Mouse (Mus musculus) cerebellum, postnatal 25 days (tissue): Measurements from ENCODE around the gene Ldlrad1.

Source experiments
- DNase-seq, 2 experiments: peaks; one replicate each; pipeline ENCODE4 v3.0.0; 2021; ENCODE audit warnings: mixed read lengths in 2 of 2

Ldlrad1 gene

DNA sequence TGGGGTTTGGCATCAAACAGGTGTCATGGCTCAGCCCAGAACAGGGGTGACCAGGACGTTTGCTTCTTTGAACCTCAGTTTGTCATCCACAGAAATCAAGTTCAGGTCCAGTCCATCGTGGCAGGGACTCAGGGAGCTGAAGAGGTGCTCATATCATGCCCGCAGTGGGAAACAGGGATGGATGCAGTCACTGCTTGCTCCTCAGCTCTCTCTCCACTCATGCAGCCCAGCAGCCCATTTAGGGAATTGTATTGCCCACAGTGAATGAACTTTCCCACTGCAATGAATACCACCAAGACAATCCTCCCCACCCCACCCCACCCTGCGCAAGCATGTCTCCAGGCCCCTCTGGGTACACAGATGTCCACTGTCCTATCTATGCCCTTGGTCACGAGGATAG lies 3.0 kb downstream of the Ldlrad1 start:
- no peak for DNase-seq

DNA sequence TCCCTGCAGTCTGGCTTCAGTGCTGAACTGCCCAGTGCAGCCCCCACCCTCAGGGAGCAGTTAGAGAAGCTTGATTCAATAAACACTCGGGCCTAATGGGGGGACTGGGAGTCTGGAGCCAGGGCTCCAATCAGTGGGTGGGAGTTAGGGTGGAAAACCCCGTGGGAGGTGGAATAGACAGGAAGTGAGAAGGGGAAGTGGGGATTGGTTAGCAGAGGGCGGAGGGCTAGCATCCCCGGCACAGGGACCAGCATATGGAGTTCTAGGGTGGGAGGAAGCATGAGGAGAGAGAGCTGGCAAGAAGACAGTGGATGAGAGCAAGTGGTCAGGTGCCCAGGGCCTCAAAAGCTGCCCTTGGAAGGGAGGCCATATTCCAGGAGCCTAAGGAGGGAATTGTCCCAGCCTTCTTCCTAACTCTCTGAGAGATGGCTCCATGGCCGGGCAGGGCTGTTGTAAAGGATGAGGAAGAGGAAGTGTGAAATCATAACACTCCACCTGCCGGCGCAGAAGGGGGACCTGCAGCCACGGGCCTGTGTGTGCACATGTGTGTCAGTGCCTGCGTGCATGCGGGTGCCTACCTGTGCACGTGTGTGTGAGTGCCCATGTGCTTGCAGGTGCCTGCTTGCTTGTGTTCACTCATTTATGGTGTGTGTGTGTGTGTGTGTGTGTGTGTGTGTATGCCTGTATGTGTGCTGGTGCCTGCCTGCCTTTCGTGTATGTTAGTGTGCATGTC lies 4.5 kb downstream of the Ldlrad1 start:
- DNase-seq, result no peak

GRCm38 (mm10) chr4:107217574-107217973 lies 8.6 kb downstream of the Ldlrad1 start:
- DNase-seq, result no peak

- peak; percentile 36 to 40 for DNase-seq
Measured at GRCm38 (mm10) chr4:107221524-107221923, 12.5 kb downstream of the Ldlrad1 start.

DNA sequence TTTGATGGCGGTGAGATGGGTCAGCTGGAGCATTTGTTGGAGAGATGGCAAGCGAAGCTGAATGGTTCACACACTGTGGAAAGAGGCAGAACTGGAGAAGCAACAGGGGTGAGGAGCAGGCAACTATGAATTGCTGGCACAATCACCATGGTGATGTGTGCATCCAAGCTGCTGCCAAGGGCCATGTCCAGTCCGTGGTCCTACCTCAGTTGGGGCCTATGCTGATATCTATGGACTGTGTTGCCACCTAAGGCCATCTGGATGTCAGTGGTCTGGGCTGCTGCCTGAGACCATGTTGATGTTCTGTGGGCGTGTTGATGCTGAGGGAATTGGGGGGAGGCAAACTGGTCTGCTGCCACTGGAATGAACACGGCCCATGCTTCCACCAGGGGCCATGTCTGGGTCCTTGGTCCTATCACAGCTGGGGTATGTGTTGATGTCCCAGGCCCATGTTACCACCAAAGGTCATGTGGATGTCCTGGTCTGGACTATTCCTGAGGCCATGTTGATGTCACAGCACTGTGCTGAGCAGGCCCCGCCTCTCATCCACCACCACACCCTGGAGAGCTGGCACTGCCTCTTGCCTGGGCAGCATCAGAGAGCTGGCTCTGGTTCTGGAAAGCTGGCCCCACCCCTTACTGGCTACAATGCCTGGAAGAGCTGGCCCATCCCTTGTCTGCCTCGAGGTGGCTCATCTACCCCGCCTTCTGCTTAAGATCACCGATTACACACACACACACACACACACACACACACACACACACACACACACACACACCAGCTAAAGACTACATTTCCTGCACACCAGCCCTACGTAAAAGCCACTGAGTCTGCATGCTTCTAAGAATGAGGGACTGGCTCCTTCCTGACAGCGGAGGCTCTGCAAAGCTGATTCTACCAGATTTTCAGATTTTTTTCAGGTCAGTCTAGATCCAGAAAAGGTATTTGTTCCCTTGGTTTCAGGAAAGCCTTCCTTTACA lies 14.5 kb downstream of the Ldlrad1 start:
- DNase-seq, result peak; percentile 62 to 72

- DNase-seq, result no peak
Measured at GRCm38 (mm10) chr4:107226313-107226712, 17.3 kb downstream of the Ldlrad1 start.

DNA sequence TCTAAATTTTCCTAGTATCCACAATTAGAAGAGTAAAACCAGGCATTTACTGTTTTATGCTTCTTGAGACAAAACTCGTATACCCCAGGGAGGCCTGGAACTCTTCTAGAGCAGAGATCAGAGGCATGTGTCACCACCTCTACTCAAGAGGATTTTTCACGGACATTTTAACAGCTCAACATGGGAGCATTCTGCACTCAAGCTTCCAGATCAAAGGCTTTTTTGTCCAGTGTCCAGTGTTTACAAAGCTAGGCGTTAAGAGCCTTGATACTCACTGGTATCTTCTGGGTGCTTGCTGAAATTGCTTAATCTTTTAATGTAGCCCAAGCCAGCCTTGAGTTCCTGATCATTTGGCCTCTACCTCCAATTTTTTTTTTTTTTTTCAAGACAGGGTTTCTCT lies 23.2 kb downstream of the Ldlrad1 start:
- DNase-seq, result no peak

DNA sequence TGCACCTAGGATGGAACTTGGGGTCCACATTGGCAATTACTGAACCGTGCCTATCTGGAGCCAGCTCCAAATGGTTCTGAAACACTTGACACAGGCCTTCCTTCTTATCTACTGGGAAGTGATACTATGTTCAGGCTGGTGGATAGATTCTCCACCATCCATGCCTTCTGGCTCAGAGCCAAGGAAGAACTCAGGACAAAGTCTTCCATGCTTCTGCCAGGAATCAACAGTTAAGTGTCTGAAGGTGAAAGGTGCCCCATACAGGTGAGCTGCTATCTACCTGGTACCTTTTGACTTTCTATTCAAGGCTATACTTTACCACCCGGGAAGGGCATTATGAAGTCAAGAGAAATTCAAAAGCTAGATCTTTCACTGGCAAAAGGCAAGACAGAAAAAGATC lies 29.3 kb downstream of the Ldlrad1 start:
- DNase-seq, result no peak

- DNase-seq, result no peak
Measured at GRCm38 (mm10) chr4:107240196-107240595, 31.2 kb downstream of the Ldlrad1 start.

DNA sequence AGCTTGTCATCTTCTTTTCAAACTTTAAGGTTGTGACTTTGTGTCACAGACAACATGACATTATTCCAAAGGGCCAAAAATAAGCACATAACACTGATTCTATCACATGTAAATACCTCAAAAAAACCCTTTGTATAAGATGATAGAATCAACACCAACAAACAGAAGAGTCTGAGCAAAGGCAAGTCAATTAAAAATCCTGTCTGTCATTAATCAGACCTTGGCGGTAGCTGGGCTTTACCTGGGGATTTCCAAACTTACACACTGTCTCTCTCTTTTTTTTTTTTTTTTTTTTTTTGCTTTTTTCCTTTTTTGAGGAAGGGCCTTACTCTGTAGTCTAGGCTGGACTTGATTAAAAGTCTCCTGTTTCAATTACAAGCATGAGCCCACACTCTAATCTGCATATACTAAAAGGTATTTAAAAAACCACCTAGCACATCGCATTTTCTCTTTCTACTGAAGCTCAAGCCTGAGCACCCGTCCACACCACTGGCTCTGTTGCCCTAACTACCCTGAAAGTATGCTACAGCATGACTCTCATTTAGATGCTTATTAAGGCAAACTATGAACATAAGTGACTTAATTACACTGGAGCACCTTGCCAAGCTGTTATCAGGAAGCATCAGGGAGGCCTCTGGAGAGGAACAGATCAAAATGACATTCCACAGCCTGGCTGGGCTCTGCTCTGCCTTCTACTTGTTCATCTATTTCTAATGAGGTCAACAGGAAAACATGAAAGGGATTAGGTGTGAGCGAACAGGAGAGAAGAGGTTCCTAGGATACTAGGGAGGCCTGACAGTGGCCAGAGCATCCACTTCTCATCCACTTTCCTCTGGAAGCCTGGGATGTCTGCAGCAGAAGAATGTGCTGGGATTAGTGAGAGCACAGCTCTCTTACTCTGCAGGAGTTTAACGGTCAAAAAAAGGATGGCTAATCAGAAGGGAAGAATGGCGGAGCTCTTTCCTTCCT lies 34.7 kb downstream of the Ldlrad1 start:
- no peak for DNase-seq

- no peak for DNase-seq
Measured at GRCm38 (mm10) chr4:107245368-107245767, 36.4 kb downstream of the Ldlrad1 start.

- DNase-seq, result no peak
Measured at GRCm38 (mm10) chr4:107246040-107246439, 37.1 kb downstream of the Ldlrad1 start.

DNA sequence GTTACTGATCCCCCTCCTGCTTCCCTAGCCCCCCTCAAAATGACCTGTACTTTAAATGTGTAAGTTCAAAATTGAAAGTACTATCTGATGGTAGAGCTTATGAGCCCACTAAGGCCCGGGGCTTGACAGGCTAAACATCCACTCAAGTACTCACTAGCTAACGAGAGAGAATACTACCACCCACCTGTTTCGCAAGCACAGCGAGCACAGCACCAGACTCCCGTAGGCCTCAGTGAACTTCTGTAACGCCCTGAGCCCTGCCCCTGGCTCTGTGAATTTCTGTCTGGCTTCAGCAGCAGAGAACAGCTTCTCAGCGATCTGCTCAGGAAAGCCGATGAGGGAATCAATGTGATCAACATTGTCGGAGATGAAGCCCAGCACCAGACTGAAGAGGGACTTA lies 38.1 kb downstream of the Ldlrad1 start:
- no peak for DNase-seq

GRCm38 (mm10) chr4:107248061-107248460 lies 39.1 kb downstream of the Ldlrad1 start:
- DNase-seq, result no peak

DNA sequence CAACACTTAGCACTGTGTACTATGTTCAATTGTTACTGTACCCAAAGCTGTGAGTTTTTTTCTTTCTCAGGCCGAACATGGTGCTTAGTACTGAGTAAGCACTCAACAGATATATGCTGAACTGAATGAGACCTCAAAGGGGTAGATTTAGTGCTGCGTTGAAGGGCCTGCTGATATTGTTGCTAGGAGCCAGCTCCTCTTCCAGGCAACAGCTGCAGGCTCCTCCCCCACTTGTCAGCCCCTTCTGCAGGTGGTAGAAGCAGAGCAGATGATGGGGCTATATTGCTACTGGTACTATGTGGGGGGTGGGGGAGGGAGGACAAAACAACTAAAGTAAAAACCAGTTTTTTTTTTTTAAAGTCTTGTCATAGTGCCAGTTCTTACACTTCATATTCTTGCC lies 40.5 kb downstream of the Ldlrad1 start:
- DNase-seq, result no peak

- peak; percentile 25 to 67 for DNase-seq
Measured at GRCm38 (mm10) chr4:107250494-107250893, 41.5 kb downstream of the Ldlrad1 start.

DNA sequence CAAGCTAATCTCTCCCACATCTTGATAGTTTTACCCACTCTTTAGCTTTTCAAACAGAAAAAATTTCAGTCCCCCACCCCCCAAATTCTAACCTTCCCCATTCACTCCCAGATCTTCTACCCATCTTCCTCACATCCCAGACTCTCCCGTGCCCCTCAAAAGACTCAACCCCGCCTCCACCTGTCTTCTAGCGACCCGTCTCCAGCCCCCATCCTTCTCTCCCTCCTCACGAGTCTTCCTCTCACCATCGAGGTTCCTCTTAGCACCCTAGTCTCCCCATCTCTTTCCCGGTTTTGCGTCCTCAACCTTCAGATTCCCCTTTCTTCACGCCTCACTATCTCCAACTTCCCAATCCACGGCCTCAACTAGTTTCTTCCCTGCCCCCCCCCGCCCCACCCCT lies 43.5 kb downstream of the Ldlrad1 start:
- DNase-seq, result peak in 1 of 2 experiments; percentile 21

GRCm38 (mm10) chr4:107253125-107254091 lies 44.4 kb downstream of the Ldlrad1 start, which contains the start of the genes Lrrc42 and Hspb11:
Lrrc42 (minus strand) TSS chr4:107253532.
Hspb11 (plus strand) TSS chr4:107253593.
- DNase-seq, result peak; percentile 96 to 99

DNA sequence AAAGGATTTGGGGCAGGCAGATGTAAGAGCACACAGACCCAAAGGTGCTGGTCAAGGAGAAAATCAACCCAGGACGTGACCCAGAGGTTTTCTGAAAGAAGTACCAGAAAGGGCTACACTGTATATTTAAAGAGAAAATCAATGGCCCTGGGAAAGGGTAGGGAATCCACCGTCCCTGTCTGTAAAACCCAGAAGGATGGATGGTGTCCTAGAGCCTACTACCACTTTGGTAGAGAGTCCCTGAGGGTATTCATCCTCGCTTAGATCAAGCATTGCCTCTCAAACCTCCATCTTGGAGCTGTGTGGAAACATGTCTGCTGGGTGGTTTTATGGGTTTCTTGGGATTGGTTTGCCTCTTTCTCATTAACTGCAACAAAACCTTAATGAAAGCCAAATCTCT lies 45.4 kb downstream of the Ldlrad1 start:
- DNase-seq, result peak; percentile 20 to 32

GRCm38 (mm10) chr4:107260001-107260400 lies 51.0 kb downstream of the Ldlrad1 start:
- no peak for DNase-seq
